Mouse (Mus musculus) ES-E14 (cell line): ENCODE measurements around the gene Celsr3.

Experiments used
- CHD2 ChIP-seq: IDR thresholded peaks from 2 replicates; pipeline ENCODE4 v1.6.1; 2014; ENCODE audit warnings: mild to moderate bottlenecking, low read depth, low read length, inconsistent platforms
- HCFC1 ChIP-seq: IDR thresholded peaks from 2 replicates; pipeline ENCODE4 v1.6.1; 2012; ENCODE audit warnings: low read length, inconsistent platforms, borderline replicate concordance; ENCODE audit not compliant: insufficient read depth
- MAFK ChIP-seq: IDR thresholded peaks from 2 replicates; pipeline ENCODE4 v1.6.1; 2014; ENCODE audit warnings: mild to moderate bottlenecking, low read depth, low read length, inconsistent platforms; ENCODE audit not compliant: insufficient read depth
- ZC3H11A ChIP-seq: IDR thresholded peaks from 2 replicates; pipeline ENCODE4 v1.6.1; 2012; ENCODE audit warnings: low read depth, mild to moderate bottlenecking, inconsistent platforms, low read length, borderline replicate concordance
- ZNF384 ChIP-seq: IDR thresholded peaks from 2 replicates; pipeline ENCODE4 v1.6.1; 2012; ENCODE audit warnings: low read depth, low read length, inconsistent platforms

GRCm38 (mm10) chr9:108785416-108785815, 40.7 kb upstream of the Celsr3 start:
- TF ChIP-seq CHD2, result no peak
- no peak for TF ChIP-seq ZC3H11A
- TF ChIP-seq ZNF384, result no peak
- no peak for TF ChIP-seq HCFC1
- no peak for TF ChIP-seq MAFK
